Mouse (Mus musculus) midbrain, embryonic 16.5 days (tissue): ENCODE data around the gene Txndc8. TPM values are rescaled to one million over a fixed set of nuclear protein-coding genes. Genes with fewer than 3 reads are reported as not detected.

Experiments used
- ATAC-seq: fragments of 200-750 bp; cut with Nextera tagmentation; 2 replicates; pipeline ENCODE4 v1.8.0; 2017; ENCODE audit warnings: moderate TSS enrichment
- H3K27ac ChIP-seq: fragments of 300-500 bp; sonication (generic); 2 replicates; pipeline ENCODE4 v1.5.1; 2014; ENCODE audit warnings: mild to moderate bottlenecking, low read length, mixed read lengths
- H3K27me3 ChIP-seq: fragments of 300-500 bp; sonication (generic); 2 replicates; pipeline ENCODE4 v1.6.1; 2014; ENCODE audit warnings: low read depth, low read length, mixed read lengths; ENCODE audit not compliant: control insufficient read depth, insufficient read depth
- H3K36me3 ChIP-seq: fragments of 300-500 bp; sonication (generic); 2 replicates; pipeline ENCODE4 v1.6.1; 2014; ENCODE audit warnings: mild to moderate bottlenecking, low read length, moderate library complexity, mixed read lengths; ENCODE audit not compliant: control insufficient read depth, insufficient read depth
- H3K4me1 ChIP-seq: fragments of 300-500 bp; sonication (generic); 2 replicates; pipeline ENCODE4 v1.6.1; 2014; ENCODE audit warnings: mild to moderate bottlenecking, low read length, mixed read lengths; ENCODE audit not compliant: control insufficient read depth, insufficient read depth
- H3K4me2 ChIP-seq: fragments of 300-500 bp; sonication (generic); 2 replicates; pipeline ENCODE4 v1.6.1; 2014; ENCODE audit warnings: mild to moderate bottlenecking, low read length, mixed read lengths
- H3K4me3 ChIP-seq: fragments of 300-500 bp; sonication (generic); 2 replicates; pipeline ENCODE4 v1.5.1; 2014; ENCODE audit warnings: low read depth, mild to moderate bottlenecking, low read length, moderate library complexity, mixed read lengths
- H3K9ac ChIP-seq: fragments of 300-500 bp; sonication (generic); 2 replicates; pipeline ENCODE4 v1.6.1; 2014; ENCODE audit warnings: low read depth, low read length, mixed read lengths
- H3K9me3 ChIP-seq: fragments of 300-500 bp; sonication (generic); replicated peaks from 2 replicates; pipeline ENCODE4 v1.6.1; 2014; ENCODE audit warnings: mild to moderate bottlenecking, low read length, mixed read lengths; ENCODE audit not compliant: control insufficient read depth, poor library complexity, severe bottlenecking
- WGBS: fragments of 180-500 bp; shearing (Covaris S2); extraction: QIAGEN DNeasy Blood & Tissue Kit; methylation state at CpG from one replicate; pipeline ENCODE4 v1.1.7; 2014; 5-methylcytosine and 5-hydroxymethylcytosine counted together
- polyA plus RNA-seq: library from polyadenylated mRNA; unstranded; fragments of >200 nt; fragmentation: Nextera tagmentation; extraction: Ambion mirVana; gene quantifications from 2 replicates; pipeline ENCODE4 v1.2.1, GENCODE M21; 2015

The Txndc8 gene
- polyA plus RNA-seq, 1 experiment from 2014 or later, result not detected

- no peak overlapping the region for H3K4me2 ChIP-seq
- no peak for ATAC-seq
- H3K9me3 ChIP-seq, result no peaks in the 10 kb centered on the region
- no peak overlapping the region for H3K9ac ChIP-seq
- WGBS, result 27% methylated on average over 1 of the region's 1 CpGs
- H3K36me3 ChIP-seq, result no peaks in the 10 kb centered on the region
- no peaks in the 10 kb centered on the region for H3K4me1 ChIP-seq
- no peak overlapping the region for H3K27ac ChIP-seq
- no peak overlapping the region for H3K4me3 ChIP-seq
- H3K27me3 ChIP-seq, result no peaks in the 10 kb centered on the region
Observed at GRCm38 (mm10) chr4:57964143-57964542, 44.8 kb downstream of the Txndc8 start.

GRCm38 (mm10) chr4:57959056-57959455 is 49.9 kb downstream of the Txndc8 start:
- 91% methylated on average over 8 of the region's 8 CpGs for WGBS
- ATAC-seq, result no peak

GRCm38 (mm10) chr4:57958098-57958497 is 50.8 kb downstream of the Txndc8 start:
- Histone ChIP-seq H3K4me1 (peaks cover 25% of the 10 kb centered on the region), H3K36me3 (no peaks in the 10 kb centered on the region), H3K27ac (no peak overlapping the region), H3K9me3 (no peaks in the 10 kb centered on the region), H3K4me3 (no peak overlapping the region), H3K4me2 (no peak overlapping the region), H3K27me3 (no peaks in the 10 kb centered on the region), H3K9ac (no peak overlapping the region)
- WGBS, result 84% methylated on average over 9 of the region's 9 CpGs
- ATAC-seq, result no peak

More at GRCm38 (mm10) chr4:57959056-57959455, 49.9 kb downstream of the Txndc8 start:
- H3K4me1 ChIP-seq, result peaks cover 18% of the 10 kb centered on the region
- no peaks in the 10 kb centered on the region for H3K36me3 ChIP-seq
- no peaks in the 10 kb centered on the region for H3K9me3 ChIP-seq
- no peak overlapping the region for H3K27ac ChIP-seq
- no peak overlapping the region for H3K4me2 ChIP-seq
- H3K27me3 ChIP-seq, result no peaks in the 10 kb centered on the region
- H3K9ac ChIP-seq, result no peak overlapping the region
- H3K4me3 ChIP-seq, result no peak overlapping the region

GRCm38 (mm10) chr4:57957200-57958085 is 51.5 kb downstream of the Txndc8 start:
- Histone ChIP-seq H3K4me1 (peaks cover 25% of the 10 kb centered on the region), H3K9ac (peak overlapping the region; percentile 94), H3K4me2 (peak overlapping the region; percentile 69), H3K27me3 (no peaks in the 10 kb centered on the region), H3K36me3 (no peaks in the 10 kb centered on the region), H3K4me3 (peak overlapping the region; percentile 86), H3K27ac (peak overlapping the region; percentile 89; the same call in 1 of the 2 replicates), H3K9me3 (no peaks in the 10 kb centered on the region)
- no peak for ATAC-seq
- WGBS, result 55% methylated on average over 11 of the region's 11 CpGs

GRCm38 (mm10) chr4:57956029-57956960 is 52.6 kb downstream of the Txndc8 start, which contains the start of gene Txn1:
Gene Txn1 (minus strand): TSS chr4:57956411.
- H3K27ac ChIP-seq, result peak within 1 kb of the TSS; percentile 89
- no peaks in the 10 kb centered on the region for H3K9me3 ChIP-seq
- peaks cover 25% of the 10 kb centered on the region for H3K4me1 ChIP-seq
- ATAC-seq, result peak; percentile 97
- H3K4me3 ChIP-seq, result peak within 1 kb of the TSS; percentile 86
- H3K9ac ChIP-seq, result peak within 1 kb of the TSS; percentile 94
- no peaks in the 10 kb centered on the region for H3K27me3 ChIP-seq
- peaks cover 3% of the 10 kb centered on the region for H3K36me3 ChIP-seq
- peak within 1 kb of the TSS; percentile 69 for H3K4me2 ChIP-seq
- WGBS, result under 1% methylated on average over 71 of the region's 71 CpGs

GRCm38 (mm10) chr4:57955544-57955958 is 53.4 kb downstream of the Txndc8 start:
- WGBS, result under 1% methylated on average over 25 of the region's 25 CpGs
- H3K4me3 ChIP-seq, result peak overlapping the region; percentile 86
- peaks cover 10% of the 10 kb centered on the region for H3K36me3 ChIP-seq
- no peaks in the 10 kb centered on the region for H3K27me3 ChIP-seq
- H3K27ac ChIP-seq, result peak overlapping the region; percentile 89
- H3K4me1 ChIP-seq, result peaks cover 25% of the 10 kb centered on the region
- ATAC-seq, result peak; percentile 62
- H3K9me3 ChIP-seq, result no peaks in the 10 kb centered on the region
- H3K9ac ChIP-seq, result peak overlapping the region; percentile 94
- H3K4me2 ChIP-seq, result peak overlapping the region; percentile 69

GRCm38 (mm10) chr4:57954991-57955390 is 53.9 kb downstream of the Txndc8 start:
- H3K4me2 ChIP-seq, result peak overlapping the region; percentile 69
- H3K9me3 ChIP-seq, result no peaks in the 10 kb centered on the region
- H3K4me1 ChIP-seq, result peaks cover 25% of the 10 kb centered on the region
- no peak for ATAC-seq
- H3K4me3 ChIP-seq, result peak overlapping the region; percentile 86
- WGBS, result 77% methylated on average over 8 of the region's 8 CpGs
- peaks cover 15% of the 10 kb centered on the region for H3K36me3 ChIP-seq
- no peaks in the 10 kb centered on the region for H3K27me3 ChIP-seq
- no peak overlapping the region; the same call in 1 of the 2 replicates for H3K9ac ChIP-seq
- peak overlapping the region; percentile 89; the same call in 1 of the 2 replicates for H3K27ac ChIP-seq

- H3K4me3 ChIP-seq, result peak overlapping the region; percentile 86
Observed at GRCm38 (mm10) chr4:57954580-57954979, 54.3 kb downstream of the Txndc8 start.

More at GRCm38 (mm10) chr4:57954580-57954979, 54.3 kb downstream of the Txndc8 start:
- no peaks in the 10 kb centered on the region for H3K9me3 ChIP-seq
- WGBS, result 68% methylated on average over 6 of the region's 6 CpGs
- peak overlapping the region; percentile 69 for H3K4me2 ChIP-seq
- no peak overlapping the region for H3K9ac ChIP-seq
- H3K36me3 ChIP-seq, result peaks cover 19% of the 10 kb centered on the region
- ATAC-seq, result no peak
- peaks cover 25% of the 10 kb centered on the region for H3K4me1 ChIP-seq
- H3K27me3 ChIP-seq, result no peaks in the 10 kb centered on the region
- no peak overlapping the region for H3K27ac ChIP-seq
